Mouse (Mus musculus): ENCODE measurements around the gene Ppp1r26. TPM values are rescaled to one million over a fixed set of nuclear protein-coding genes. Genes with fewer than 3 reads are reported as not detected.

The Ppp1r26 gene
- not detected for total RNA-seq (2023)

DNA sequence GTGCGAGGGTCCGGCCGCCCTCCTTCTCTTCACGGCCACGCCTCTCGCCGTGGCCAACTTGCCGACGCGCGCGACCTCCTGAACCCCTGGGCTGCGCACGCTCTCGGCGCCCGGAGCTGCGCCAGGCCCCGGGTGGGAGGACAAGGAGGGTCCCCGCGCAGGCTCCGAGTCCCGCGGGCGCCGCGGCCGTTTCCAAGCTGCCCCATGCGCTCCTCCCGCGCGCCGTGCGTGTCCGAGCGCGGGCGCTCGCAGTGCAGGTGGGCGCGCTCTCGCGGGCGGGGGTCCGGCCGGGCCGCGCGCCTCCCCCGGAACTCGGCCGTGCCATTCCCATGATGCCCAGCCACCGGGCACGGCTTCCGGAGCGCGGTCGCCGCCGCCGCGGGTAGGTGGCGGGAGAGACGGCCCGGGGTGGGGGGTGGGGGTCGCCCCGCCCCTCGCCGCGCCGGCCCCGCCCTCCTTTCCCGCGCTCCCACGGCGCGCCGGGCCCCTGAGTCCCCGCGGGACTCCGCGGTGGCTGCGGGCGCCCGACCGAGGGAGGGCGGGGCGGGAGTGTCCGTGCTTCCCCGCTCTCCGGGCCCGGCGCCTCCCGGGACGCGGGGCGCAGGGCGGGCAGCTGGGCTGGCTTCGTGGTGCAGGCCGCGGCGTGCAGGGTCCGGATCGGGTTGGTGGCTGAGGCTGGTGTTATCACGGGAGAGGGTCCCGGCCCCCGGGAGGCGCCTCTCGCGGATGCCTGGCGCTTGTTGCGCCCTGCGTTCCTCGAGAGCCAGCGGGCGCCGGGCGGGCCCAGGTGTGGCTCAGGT lies at the start of gene Ppp1r26:
TSS of gene Ppp1r26 (plus strand) at position 286 of the 800 bp plus-strand sequence.

GRCm38 (mm10) chr2:28465836-28466518 lies 19.4 kb downstream of the Ppp1r26 start, which contains the start of gene 1700007K13Rik:
Gene 1700007K13Rik (minus strand): TSS chr2:28466332.

GRCm38 (mm10) chr2:28467860-28468485 lies 21.4 kb downstream of the Ppp1r26 start, which contains the start of gene Mrps2:
Gene Mrps2 (plus strand): TSS chr2:28468066.

GRCm38 (mm10) chr2:28496671-28497070 lies 50.1 kb downstream of the Ppp1r26 start, which contains the start of gene Gbgt1:
Gene Gbgt1 (plus strand): TSS chr2:28496891.

Other genes with a start within 250 kb of the Ppp1r26 start
- not detected for gene 1700007K13Rik, start 19.5 kb downstream of the Ppp1r26 start, total RNA-seq (2023)
- gene Mrps2, start 21.3 kb downstream of the Ppp1r26 start, total RNA-seq (2023), result 18.4 TPM
- not detected for gene Gbgt1, start 50.1 kb downstream of the Ppp1r26 start, total RNA-seq (2023)
- gene Gm10134, start 59.3 kb downstream of the Ppp1r26 start, total RNA-seq (2023), result not detected
- 58.4 TPM for gene Ralgds, start 66.3 kb downstream of the Ppp1r26 start, total RNA-seq (2023)
- 1.3 TPM for gene Cel, start 116.6 kb downstream of the Ppp1r26 start, total RNA-seq (2023)
- gene Gtf3c5, start 137.0 kb downstream of the Ppp1r26 start, total RNA-seq (2023), result 29.4 TPM
- not detected for gene Gfi1b, start 175.2 kb downstream of the Ppp1r26 start, total RNA-seq (2023)
- 54.6 TPM for gene Tsc1, start 194.4 kb downstream of the Ppp1r26 start, total RNA-seq (2023)

Data from CD4-positive naive resting alpha-beta T cell, adult 57 days (primary cell).